Mouse (Mus musculus) forebrain, embryonic 10.5 days (tissue): ENCODE measurements around the gene Mrtfa. TPM values are rescaled to one million over a fixed set of nuclear protein-coding genes. Genes with fewer than 3 reads are reported as not detected.

Experiments
- DNase-seq: peaks from one replicate; pipeline ENCODE4 v3.0.0-alpha.2; 2017; ENCODE audit warnings: low spot score; ENCODE audit errors: extremely low spot score
- H3K27ac ChIP-seq: fragments of 300-500 bp; sonication (generic); 2 replicates; pipeline ENCODE4 v1.5.1; 2016; ENCODE audit warnings: mild to moderate bottlenecking
- H3K27me3 ChIP-seq: fragments of 300-500 bp; sonication (generic); 2 replicates; pipeline ENCODE4 v1.6.1; 2016; ENCODE audit warnings: mild to moderate bottlenecking; ENCODE audit not compliant: poor library complexity, severe bottlenecking
- H3K36me3 ChIP-seq: fragments of 300-500 bp; sonication (generic); replicated peaks from 2 replicates; pipeline ENCODE4 v1.6.1; 2016; ENCODE audit warnings: mild to moderate bottlenecking, moderate library complexity
- H3K4me1 ChIP-seq: fragments of 300-500 bp; sonication (generic); 2 replicates; pipeline ENCODE4 v1.6.1; 2016
- H3K4me3 ChIP-seq: fragments of 300-500 bp; sonication (generic); 2 replicates; pipeline ENCODE4 v1.5.1; 2016; ENCODE audit warnings: mild to moderate bottlenecking, moderate library complexity
- H3K9me3 ChIP-seq: fragments of 300-500 bp; sonication (generic); 2 replicates; pipeline ENCODE4 v1.6.1; 2016; ENCODE audit warnings: mild to moderate bottlenecking, moderate library complexity
- WGBS: fragments of 180-500 bp; shearing (Covaris S2); methylation state at CpG from one replicate; pipeline ENCODE4 v1.1.7; 2016; 5-methylcytosine and 5-hydroxymethylcytosine counted together
- polyA plus RNA-seq: library from polyadenylated mRNA; unstranded; fragments of >200 nt; fragmentation: Nextera tagmentation; extraction: Ambion mirVana; gene quantifications from 2 replicates; pipeline ENCODE4 v1.2.1, GENCODE M21; 2016

Mrtfa gene
- polyA plus RNA-seq, 1 experiment from 2014 or later: 21.7 TPM

DNA sequence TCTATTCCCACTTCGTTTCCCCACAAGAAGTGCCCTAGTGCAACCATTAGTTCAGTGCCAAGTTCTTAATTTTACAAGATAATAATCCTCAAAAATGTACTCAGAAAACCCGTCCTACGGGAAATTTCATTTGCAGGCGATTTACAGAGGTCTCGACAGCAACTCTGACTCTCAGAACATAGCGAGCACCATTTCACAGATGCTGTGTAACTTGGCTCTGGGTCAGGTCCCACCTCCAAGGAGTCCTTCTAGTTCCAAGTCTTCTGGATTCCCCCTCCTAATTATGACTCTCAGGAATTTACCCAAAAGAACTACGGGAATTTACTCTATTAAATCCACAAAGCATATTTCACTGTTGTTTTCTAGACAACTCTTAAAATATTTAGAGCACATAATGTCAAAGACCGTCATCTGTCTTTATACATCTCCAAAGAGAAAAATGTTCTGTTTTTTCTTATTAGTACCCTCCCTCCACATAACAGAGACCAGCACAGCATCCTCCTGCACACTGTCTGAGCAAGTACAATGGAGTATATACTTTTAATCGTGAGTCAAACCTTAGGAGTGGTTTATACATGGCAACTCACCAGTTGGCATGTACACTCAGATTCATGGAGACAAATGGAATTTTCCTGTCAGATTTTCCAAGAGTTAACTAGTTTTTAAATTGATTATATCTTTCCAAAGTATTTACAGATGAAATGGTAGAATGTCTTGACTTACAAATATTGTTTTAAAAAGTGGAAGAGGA, 25.8 kb downstream of the Mrtfa start:
- H3K27me3 ChIP-seq: no peaks in the 10 kb centered on the region
- H3K4me1 ChIP-seq: no peaks in the 10 kb centered on the region
- no peak overlapping the region for H3K4me3 ChIP-seq
- DNase-seq: no peak
- WGBS: 91% methylated on average over 9 of the region's 9 CpGs
- H3K27ac ChIP-seq: no peak overlapping the region
- no peaks in the 10 kb centered on the region for H3K9me3 ChIP-seq
- no peaks in the 10 kb centered on the region for H3K36me3 ChIP-seq

DNA sequence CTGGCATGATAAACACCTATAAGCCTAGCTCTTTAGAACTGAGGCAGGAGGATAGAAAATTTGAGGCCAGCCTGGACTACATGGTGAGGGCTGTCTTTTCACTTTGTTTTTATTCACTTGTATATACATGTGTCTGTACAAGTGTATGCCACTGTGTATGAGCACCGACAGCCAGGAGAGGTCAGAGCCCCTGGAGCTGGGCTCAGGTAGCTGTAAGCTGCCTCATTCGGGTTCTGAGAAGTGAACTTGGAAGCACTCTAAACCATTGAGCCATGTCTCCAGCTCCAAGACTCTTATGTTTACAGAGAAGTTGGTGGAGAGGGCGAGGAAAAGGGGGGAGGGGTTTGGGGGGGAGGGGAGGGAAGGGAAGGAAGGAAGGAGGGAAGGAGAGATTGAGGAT, 29.0 kb downstream of the Mrtfa start:
- H3K27me3 ChIP-seq: no peaks in the 10 kb centered on the region
- H3K9me3 ChIP-seq: no peaks in the 10 kb centered on the region
- WGBS: 80% methylated on average over 3 of the region's 3 CpGs
- H3K36me3 ChIP-seq: no peaks in the 10 kb centered on the region
- no peak overlapping the region for H3K4me3 ChIP-seq
- no peak overlapping the region for H3K27ac ChIP-seq
- H3K4me1 ChIP-seq: no peaks in the 10 kb centered on the region
- DNase-seq: no peak

- no peak for DNase-seq
- H3K27ac ChIP-seq: no peak overlapping the region
- no peaks in the 10 kb centered on the region for H3K4me1 ChIP-seq
- H3K27me3 ChIP-seq: no peaks in the 10 kb centered on the region
- no peaks in the 10 kb centered on the region for H3K36me3 ChIP-seq
- WGBS: 92% methylated on average over 4 of the region's 4 CpGs
- H3K4me3 ChIP-seq: no peak overlapping the region
- H3K9me3 ChIP-seq: no peaks in the 10 kb centered on the region
Observed at GRCm38 (mm10) chr15:81160677-81161076, 29.9 kb downstream of the Mrtfa start.

DNA sequence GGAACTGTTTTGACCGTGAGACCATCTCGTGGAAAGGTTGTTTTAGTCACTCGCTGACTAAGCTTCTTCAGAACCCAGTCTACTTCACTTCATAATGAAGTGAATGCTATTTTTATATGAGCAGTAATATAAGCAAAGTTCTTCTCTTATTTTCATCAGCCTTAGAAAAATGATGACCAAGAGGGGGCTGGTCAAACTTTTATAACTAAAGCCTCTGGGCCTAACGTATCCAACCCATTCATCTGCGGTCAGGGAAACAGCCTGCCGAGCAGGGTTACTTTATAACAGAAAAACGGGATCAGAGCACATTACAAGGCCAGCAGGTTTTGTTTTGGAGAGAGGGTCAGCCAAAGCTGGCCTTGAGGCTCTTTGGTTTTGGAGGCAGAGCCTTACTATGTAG, 31.3 kb downstream of the Mrtfa start:
- Histone ChIP-seq H3K27ac (no peak overlapping the region), H3K9me3 (no peaks in the 10 kb centered on the region), H3K36me3 (no peaks in the 10 kb centered on the region), H3K27me3 (no peaks in the 10 kb centered on the region), H3K4me1 (no peaks in the 10 kb centered on the region), H3K4me3 (no peak overlapping the region)
- WGBS: 93% methylated on average over 7 of the region's 7 CpGs
- DNase-seq: no peak

DNA sequence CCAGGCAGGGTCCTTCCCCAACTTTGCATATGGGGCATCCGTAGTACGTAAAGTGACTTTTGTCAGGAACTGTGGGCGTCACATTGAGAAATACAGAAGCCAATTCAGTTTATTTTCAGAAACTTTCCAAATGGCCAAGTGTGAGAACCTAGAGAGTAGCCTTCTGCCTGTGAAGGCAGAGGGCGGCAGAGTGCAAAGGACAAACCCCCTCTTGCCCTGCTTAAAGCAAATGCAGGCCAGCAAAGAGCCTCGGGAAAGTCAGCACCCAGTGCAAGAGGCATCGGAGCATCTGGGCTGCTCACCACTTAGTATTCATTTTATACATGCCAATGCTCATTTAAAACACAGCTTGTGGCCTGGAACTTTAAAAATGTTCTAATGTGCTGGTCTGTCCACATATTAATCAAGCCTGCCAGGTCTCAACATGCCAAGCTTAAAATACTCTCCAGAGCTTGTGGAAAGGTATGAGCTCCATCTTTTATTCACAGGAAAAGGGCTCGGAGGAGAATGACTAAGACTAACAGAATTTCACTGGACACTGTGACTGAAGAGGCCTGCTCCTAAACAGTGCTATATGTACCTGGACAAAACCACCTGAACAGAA, 31.9 kb downstream of the Mrtfa start:
- WGBS: 80% methylated on average over 7 of the region's 7 CpGs

GRCm38 (mm10) chr15:81156453-81156852, 34.1 kb downstream of the Mrtfa start:
- DNase-seq: no peak
- Histone ChIP-seq H3K27me3 (no peaks in the 10 kb centered on the region), H3K9me3 (no peaks in the 10 kb centered on the region), H3K36me3 (no peaks in the 10 kb centered on the region), H3K27ac (no peak overlapping the region), H3K4me3 (no peak overlapping the region), H3K4me1 (no peaks in the 10 kb centered on the region)
- 80% methylated on average over 2 of the region's 2 CpGs for WGBS

More for the DNA sequence above, 31.9 kb downstream of the Mrtfa start:
- H3K27me3 ChIP-seq: no peaks in the 10 kb centered on the region
- no peak overlapping the region for H3K4me3 ChIP-seq
- DNase-seq: no peak
- no peaks in the 10 kb centered on the region for H3K36me3 ChIP-seq
- H3K27ac ChIP-seq: no peak overlapping the region
- H3K4me1 ChIP-seq: no peaks in the 10 kb centered on the region
- no peaks in the 10 kb centered on the region for H3K9me3 ChIP-seq

DNA sequence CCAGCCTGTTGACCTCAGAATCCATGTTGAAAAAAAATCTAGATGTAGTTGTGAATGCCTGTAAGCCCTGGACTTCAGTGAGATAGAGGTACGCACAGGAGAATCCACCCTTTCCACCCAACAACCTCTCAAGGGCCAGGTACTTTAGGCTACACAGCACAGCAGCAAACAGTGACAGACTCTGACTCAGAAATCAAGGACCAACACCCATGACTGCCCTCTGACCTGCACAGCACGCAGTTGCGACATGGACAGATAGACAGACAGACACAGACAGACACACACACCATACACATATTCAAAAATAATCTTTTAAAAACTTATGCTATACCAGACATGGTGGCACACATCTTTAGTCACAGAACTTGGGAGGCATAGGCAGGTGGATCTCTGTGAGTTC, 34.7 kb downstream of the Mrtfa start:
- Histone ChIP-seq H3K4me1 (no peaks in the 10 kb centered on the region), H3K9me3 (no peaks in the 10 kb centered on the region), H3K4me3 (no peak overlapping the region), H3K36me3 (no peaks in the 10 kb centered on the region), H3K27me3 (no peaks in the 10 kb centered on the region), H3K27ac (no peak overlapping the region)
- no peak for DNase-seq
- 96% methylated on average over 3 of the region's 3 CpGs for WGBS

DNA sequence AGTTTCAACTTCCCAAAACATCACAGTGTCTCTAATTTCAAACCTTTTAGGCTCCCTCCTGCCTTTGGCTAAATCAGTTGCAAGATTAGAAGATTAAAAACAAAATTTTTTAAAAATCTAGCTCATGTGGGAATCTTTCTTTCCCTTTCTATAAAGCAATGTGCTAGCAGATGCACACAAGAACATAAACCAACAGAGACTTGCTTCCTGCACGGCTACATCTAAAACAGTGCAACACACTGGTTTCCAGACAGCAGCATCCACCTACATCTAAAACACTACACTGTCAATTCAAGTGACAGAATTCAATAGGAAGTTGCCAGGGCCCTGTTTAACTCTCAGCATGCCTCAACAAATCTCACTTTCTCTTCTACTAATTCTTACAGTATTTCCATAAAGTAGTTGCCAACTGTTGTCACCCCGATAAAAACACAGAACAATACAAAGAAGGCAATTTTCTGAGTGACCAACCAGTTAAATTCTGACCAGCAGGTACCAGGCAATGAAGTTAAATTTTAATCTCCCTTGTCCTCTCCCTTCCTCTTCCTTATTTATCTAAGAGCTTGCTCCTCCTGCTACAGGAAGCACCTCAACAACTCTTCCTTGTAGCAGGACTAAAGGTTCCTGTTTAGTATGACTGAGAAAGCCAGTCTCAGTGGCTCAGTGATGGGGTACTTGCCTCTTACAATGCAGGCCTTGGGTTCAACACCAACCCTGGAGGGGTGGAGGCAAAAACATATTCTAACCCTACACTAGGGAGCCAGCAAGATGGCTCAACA, 35.5 kb downstream of the Mrtfa start:
- H3K9me3 ChIP-seq: no peaks in the 10 kb centered on the region
- no peak for DNase-seq
- no peaks in the 10 kb centered on the region for H3K4me1 ChIP-seq
- WGBS: 91% methylated on average over 2 of the region's 2 CpGs
- no peak overlapping the region for H3K27ac ChIP-seq
- no peaks in the 10 kb centered on the region for H3K36me3 ChIP-seq
- no peaks in the 10 kb centered on the region for H3K27me3 ChIP-seq
- H3K4me3 ChIP-seq: no peak overlapping the region

DNA sequence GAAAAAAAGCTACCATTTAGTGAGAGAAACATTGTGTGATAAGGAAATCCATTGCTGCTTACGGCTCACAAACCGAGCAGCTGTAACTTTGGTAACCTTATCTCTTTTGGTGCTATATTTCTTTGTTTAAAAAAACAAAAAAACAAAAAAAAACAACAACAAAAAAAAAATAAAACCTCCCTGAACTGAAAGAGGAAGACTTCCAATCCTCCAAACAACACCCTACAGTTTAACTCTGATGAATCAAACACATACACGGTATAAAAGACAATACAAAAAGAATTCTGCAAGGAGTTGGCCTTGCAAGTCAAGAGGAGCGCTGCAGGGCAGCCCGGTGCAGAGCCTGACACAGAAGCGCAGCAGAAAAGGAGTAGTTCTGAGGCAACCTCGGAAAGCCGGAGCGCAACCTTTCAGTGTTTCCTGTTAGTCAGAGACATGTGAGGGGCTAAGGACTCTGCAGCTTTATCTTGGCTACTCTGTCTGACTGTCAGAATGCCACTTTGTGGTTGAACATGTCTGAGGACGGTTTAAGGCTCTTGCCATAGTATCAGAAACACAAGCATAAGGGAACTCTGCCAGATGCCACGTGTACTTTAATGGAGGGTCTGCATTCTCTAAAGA, 48.5 kb downstream of the Mrtfa start:
- Histone ChIP-seq H3K4me1 (peaks cover 26% of the 10 kb centered on the region), H3K36me3 (no peaks in the 10 kb centered on the region), H3K27me3 (no peaks in the 10 kb centered on the region), H3K27ac (no peak overlapping the region; the same call in 1 of the 2 replicates), H3K4me3 (no peak overlapping the region), H3K9me3 (no peaks in the 10 kb centered on the region)
- 81% methylated on average over 11 of the region's 11 CpGs for WGBS
- DNase-seq: no peak

GRCm38 (mm10) chr15:81140004-81140403, 50.6 kb downstream of the Mrtfa start:
- Histone ChIP-seq H3K36me3 (no peaks in the 10 kb centered on the region), H3K27me3 (no peaks in the 10 kb centered on the region), H3K9me3 (no peaks in the 10 kb centered on the region), H3K4me1 (peaks cover 32% of the 10 kb centered on the region), H3K4me3 (no peak overlapping the region), H3K27ac (no peak overlapping the region)
- 93% methylated on average over 5 of the region's 5 CpGs for WGBS
- no peak for DNase-seq

- Histone ChIP-seq H3K4me3 (no peak overlapping the region), H3K9me3 (no peaks in the 10 kb centered on the region), H3K4me1 (peaks cover 33% of the 10 kb centered on the region), H3K27me3 (no peaks in the 10 kb centered on the region), H3K36me3 (0 out of 2 replicates have a peak, but pooled peaks cover 3% of the 10 kb centered on the region), H3K27ac (no peak overlapping the region)
- no peak for DNase-seq
- WGBS: 30% methylated on average over 6 of the region's 6 CpGs
Observed at GRCm38 (mm10) chr15:81137298-81137697, 53.3 kb downstream of the Mrtfa start.

DNA sequence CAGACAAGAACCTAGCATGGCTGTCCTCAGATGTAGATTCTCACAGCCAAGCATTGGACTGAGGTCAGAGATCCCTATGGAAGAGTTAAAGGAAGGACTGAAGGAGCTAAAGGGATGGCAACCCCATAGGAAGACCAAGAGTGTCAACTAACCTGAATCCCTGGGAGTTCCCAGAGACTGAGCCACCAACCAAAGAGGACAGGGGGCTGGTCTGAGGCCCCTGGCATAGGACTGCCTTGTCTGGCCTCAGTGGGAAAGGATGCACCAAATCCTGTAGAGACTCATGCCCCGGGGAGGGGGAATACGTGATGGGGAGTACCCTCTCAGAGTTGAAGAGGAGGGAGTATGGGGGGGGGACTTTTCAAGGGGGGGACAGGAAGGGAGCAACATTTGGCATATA, 56.8 kb downstream of the Mrtfa start:
- H3K4me3 ChIP-seq: no peak overlapping the region
- no peak for DNase-seq
- H3K36me3 ChIP-seq: 0 out of 2 replicates have a peak, but pooled peaks cover 3% of the 10 kb centered on the region
- H3K27ac ChIP-seq: no peak overlapping the region
- H3K27me3 ChIP-seq: no peaks in the 10 kb centered on the region
- peaks cover 44% of the 10 kb centered on the region for H3K4me1 ChIP-seq
- 100% methylated on average over 2 of the region's 2 CpGs for WGBS
- no peaks in the 10 kb centered on the region for H3K9me3 ChIP-seq
